Mouse (Mus musculus) right cerebral cortex, postnatal 14 days (tissue): Measurements from ENCODE around the gene Mgrn1.
A peak's percentile ranks its signal among the peaks of the same experiment; 100 is the strongest.

ENCODE experiments used
- DNase-seq: peaks from one replicate; pipeline ENCODE4 v3.0.0; 2022

Gene Mgrn1

DNA sequence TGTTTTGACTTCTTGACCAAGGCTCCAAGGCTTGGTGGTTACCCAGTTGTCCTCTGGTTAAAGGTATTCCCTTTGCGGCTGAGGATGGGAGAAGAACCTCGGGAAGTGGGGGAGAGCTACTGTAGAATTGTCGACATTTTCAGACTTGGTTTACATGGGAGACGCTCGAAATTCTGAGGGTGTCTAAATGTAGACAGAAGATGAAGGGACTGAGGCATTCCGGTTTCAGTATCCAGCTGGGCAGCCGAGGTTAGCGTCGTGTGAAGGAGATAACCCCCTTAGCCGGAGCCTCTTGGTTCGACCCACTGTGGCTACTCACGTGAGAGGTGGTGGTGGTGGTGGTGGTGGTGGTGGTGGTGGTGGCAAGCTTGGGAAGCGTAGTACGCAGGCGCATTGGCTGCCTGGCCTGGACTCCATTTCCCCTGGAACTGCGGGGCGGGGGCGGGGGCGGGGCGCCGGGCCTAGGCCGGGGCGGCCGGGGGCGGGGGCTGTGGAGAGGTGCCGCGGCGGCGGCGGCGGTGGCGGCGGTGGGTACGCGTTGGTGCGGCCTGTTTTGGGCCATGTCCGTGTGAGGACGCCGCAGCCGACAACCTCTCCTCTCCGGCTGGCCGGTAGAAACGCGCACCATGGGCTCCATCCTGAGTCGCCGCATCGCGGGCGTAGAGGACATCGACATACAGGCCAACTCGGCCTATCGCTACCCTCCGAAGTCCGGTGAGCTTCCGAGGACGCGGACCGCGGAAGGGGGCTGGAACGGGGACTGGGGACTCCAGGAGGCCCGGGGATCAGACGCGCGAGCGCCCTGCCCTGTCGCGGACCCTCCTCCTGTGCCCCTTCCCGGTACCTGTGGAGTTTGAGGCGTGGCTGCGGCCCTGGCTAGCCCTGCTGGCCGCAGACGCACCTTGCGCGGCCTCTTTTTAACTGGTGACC is at the start of gene Mgrn1:
TSS of gene Mgrn1 (plus strand) at position 490 of the 930 bp plus-strand sequence.
- DNase-seq, result peak; percentile 87

- no peak for DNase-seq
Observed at GRCm38 (mm10) chr16:4837631-4838030, 48.4 kb upstream of the Mgrn1 start.

DNA sequence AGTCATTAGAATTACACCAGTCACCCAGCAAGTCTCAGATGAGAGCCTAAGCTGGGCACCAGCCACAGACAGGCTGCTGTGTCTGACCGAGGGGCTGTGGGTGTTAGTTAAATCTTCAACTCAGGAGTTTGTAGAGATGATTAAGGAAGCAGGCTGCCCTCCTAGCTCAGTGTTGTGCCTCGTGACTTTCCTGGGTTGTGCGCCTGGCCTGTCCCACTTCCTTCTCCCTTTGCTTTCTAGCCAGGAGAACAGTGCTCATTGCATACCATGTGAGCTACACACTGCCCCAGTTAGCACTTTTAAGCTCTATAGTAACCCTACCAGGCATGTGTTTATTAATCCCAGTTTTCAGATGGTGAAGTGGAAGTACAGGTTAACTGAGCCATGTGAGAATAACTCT is 46.5 kb upstream of the Mgrn1 start:
- DNase-seq, result no peak

- no peak for DNase-seq
Observed at GRCm38 (mm10) chr16:4840231-4840630, 45.8 kb upstream of the Mgrn1 start.

GRCm38 (mm10) chr16:4847041-4847440 is 39.0 kb upstream of the Mgrn1 start:
- no peak for DNase-seq

DNA sequence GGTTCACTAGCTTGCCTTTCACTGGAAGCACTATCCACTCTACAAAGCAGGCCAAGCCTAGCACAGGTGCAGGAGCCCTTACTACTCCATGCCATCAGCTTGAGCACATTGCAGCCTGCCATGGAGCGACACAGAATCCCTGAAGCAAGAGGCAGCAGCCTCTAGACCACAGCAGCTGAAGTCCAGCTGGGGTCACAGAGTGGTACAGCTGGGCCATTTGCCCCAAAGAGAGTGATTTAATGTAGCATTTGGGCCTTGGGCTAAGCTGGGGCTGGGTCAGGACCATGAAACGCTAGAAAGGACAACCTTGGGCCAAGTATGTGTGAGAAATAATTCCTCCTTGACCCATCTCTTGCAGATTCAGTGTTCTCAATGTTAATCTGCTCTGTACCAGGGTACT is 38.0 kb upstream of the Mgrn1 start:
- no peak for DNase-seq

- DNase-seq, result no peak
Observed at GRCm38 (mm10) chr16:4850361-4850760, 35.7 kb upstream of the Mgrn1 start.

DNA sequence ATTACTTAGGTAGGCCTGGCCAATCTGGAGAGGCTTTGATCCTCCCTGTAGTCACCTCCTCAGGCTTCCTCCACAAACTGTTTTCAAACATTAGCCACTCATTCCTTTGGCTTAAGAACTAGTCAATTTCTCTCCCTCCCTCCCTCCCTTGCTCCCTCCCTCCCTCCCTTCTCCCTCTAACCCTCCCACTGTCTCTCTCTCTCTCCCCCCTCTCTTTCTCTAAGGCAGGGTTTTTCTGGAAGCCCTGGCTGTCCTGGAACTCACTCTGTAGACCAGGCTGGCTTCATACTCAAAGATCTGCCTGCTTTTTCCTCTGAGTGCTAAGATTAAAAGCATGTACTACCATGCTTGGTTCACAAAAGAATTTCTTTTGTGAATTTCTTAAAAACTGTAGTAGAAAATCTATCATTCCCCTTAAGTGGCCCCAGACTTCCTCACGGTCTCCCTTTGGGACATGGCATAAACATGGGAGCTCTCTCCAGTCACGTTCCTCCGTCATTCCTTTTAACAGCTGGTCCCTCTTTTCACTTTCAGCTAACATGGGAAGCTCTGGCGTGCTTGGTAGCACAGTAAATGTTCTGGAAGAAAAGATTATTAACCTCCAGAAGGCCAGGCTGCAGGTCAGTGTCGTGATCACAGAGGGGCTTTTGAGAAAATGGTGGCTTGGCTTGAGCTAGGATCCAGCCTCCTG is 35.0 kb upstream of the Mgrn1 start:
- DNase-seq, result no peak

DNA sequence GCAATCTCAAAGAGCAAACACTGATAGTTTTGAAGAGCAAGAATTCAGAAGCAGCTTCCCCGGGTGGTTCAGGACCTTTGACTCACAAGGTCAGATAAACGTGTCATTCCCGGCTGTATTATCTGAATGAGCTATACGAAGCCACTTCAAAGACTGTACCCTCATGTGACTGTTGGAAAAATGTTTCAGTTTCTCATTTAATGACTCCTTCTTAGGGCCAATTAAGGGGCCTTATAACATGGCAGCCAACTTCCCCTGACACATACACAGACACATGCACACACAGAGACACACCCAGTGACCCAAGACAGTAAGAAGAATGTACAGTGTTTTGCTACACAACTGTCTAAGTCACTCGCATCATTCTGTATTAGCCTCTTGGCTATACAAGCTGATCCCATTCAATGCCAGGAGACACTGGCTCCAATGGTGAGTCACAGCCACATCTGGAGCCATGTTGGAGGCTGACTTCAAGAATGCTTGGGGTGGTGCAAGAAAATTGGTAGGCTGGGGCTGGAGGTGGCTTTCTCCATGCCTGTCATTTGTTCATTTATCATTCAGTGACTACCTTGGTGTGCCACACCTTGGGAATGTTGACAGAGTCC is 30.9 kb upstream of the Mgrn1 start:
- no peak for DNase-seq

GRCm38 (mm10) chr16:4861392-4861791 is 24.7 kb upstream of the Mgrn1 start:
- no peak for DNase-seq

DNA sequence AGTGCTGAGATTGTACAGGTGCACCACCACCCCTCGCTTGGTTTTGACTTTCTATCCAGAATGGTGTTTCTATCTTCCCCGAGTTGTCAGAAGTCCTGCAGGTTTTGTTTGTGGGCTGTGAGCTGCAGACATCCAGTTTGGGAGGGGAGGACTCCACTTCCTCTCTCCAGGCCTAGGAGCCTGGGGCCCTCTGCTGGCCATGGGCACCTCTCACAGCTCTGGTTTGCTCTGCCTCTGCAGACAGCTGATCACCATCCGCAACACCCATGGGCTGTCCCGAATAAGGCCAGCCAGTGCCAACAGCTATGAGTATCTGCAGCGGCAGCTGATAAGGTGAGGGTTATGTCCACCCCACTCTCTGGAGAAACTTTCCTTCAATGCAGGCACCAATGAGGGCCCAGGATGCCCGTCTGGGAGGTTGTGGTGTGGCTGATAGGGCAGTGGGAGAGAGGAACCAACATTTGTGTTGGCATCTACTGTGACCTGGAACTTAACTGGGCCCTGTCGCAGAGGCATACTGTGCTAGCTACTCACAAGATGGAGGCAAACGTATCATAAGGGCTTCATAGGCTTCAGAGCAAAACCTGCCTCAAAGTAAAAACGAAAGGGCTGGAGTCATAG is 23.1 kb upstream of the Mgrn1 start:
- DNase-seq, result peak; percentile 69

DNA sequence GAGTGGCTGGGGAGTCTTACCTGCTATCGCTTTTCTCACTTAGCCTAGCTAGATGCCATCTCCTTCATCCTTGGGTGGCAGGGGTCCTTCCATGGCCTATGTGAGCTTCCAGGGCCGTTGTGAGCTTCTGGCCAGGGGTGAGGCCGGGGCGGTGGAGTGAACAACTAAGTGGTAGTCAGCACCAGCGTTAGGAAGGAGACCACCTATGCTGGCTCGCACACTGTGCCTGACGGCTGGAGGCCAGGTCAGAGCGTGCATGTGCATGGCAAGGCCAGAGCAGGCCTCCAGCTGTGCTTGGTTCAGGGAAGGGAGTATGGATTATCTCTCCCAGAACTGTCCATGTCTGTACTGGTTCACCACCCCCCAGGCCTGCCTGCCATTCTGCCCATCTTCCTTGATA is 22.3 kb upstream of the Mgrn1 start:
- no peak for DNase-seq

- DNase-seq, result no peak
Observed at GRCm38 (mm10) chr16:4866101-4866695, 19.9 kb upstream of the Mgrn1 start.

DNA sequence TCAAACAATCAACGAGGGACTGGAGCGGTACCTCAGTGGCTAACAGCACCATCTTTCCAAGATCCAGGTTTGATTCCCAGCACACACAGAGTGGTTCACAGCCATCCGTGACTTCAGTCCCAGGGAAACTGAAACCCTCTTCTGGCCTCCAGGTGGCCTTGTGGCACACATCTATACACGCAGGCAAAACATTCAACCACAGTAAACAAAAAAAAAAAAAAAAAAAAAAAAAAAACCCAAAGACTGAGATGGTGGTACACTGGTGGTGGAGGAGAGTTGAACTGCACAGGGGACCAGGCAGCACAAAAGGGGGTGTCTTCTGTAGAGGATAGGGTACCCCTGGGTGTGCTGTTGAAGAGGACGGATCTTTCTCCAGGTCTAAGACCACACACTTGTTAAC is 15.6 kb upstream of the Mgrn1 start:
- DNase-seq, result no peak

DNA sequence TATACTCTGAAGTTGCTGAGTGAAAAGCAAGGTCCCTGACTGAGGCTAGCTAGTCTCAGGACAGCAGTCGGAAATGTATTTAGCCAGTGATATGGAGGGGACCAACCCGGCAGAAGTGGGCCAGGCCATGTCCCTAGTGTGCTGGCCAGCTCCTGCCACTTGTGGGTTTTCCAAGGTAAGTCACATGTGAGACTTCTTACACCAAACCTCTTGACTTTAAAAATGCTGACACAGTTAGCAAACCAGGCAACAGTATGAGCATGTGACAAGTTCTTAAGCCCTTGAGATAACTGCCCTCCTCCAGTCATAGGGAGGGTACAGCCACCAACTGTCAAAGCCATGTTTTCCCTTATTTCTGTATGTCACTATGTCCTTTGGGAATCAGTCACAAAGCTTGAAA is 14.1 kb upstream of the Mgrn1 start:
- DNase-seq, result no peak

GRCm38 (mm10) chr16:4875198-4876032 is 10.6 kb upstream of the Mgrn1 start:
- peak; percentile 28 for DNase-seq

GRCm38 (mm10) chr16:4876033-4876680 is 9.9 kb upstream of the Mgrn1 start:
- DNase-seq, result peak; percentile 68

- DNase-seq, result peak; percentile 5
Observed at GRCm38 (mm10) chr16:4877195-4877594, 8.9 kb upstream of the Mgrn1 start.

GRCm38 (mm10) chr16:4877701-4878100 is 8.3 kb upstream of the Mgrn1 start:
- DNase-seq, result no peak

- DNase-seq, result peak; percentile 13
Observed at GRCm38 (mm10) chr16:4878192-4878885, 7.7 kb upstream of the Mgrn1 start.
